Mouse (Mus musculus) inflammation-experienced regulatory T-cells, adult 6 months (primary cell): ENCODE data around the gene Kras. TPM values are rescaled to one million over a fixed set of nuclear protein-coding genes. Genes with fewer than 3 reads are reported as not detected.

ENCODE experiments used
- ATAC-seq: one replicate; pipeline ENCODE4 v1.8.0; 2017
- polyA plus RNA-seq, 3 experiments: library from polyadenylated mRNA; unstranded; fragments of 100-300 nt; shearing (Covaris generic); gene quantifications; one replicate each; pipeline ENCODE4 v1.2.1; 2017

Gene Kras
- polyA plus RNA-seq, 3 experiments from 2014 or later: 23.3 to 49.5 (median 37.0) TPM

DNA sequence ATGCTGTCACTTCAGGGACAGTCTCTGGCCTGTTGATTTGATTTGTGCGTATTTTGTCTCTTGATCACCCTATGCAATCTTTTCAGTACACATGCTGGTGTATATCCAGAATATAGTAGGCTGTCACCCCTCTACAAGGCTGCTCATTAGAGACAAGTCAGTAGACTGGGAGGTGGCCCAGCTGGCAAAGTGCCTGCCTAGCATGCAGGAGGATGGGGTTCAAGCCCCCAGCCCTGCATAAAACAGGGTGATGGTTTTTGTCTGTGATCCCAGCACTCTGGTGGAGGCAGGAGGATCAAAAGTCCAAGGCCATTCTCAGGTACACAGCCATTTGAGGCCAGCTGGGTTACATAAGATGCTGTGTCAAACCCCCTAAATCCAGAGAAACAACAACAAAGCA, 63.9 kb downstream of the Kras start:
- ATAC-seq: no peak

GRCm38 (mm10) chr6:145182044-145182443, 68.0 kb downstream of the Kras start:
- ATAC-seq: no peak

DNA sequence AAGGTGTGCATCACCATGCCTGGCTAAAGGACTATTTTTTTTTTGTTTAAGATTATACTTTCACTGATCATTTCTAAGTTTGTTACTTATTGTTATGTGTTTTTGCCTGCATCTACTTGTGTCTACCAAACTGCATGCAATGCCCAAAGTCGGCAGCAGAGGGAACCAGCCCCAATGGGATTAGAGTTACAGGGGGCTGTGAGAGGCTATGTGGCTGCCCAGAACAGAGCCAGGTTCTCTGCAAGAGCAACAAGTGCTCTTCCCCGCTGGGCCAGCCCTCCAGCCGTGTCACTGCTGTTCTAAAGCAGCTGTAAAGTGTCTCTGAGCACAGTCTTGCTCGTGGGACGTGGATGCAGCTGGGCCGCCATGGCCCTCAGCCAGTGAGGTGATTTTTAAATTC, 70.4 kb downstream of the Kras start:
- ATAC-seq: peak; percentile 61

DNA sequence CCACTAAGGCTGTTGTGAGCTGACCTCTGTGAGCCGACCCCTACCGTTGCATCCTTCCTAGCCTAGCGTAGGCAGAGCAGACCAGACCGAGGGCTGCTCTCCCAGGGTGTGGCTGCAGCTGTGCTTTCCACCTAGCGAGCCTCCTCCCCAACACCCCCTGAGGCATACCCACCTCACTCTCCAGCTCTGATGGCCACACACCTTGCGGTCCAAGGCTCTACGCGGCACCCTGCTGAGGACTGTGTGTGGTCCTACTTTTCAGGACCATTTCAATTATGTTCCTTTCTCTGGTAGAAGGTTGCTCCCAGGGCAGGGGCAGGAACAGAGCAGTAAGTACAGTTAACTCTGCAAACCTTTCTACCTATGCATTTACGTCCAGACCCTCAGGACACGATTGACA, 73.6 kb downstream of the Kras start:
- ATAC-seq: no peak

DNA sequence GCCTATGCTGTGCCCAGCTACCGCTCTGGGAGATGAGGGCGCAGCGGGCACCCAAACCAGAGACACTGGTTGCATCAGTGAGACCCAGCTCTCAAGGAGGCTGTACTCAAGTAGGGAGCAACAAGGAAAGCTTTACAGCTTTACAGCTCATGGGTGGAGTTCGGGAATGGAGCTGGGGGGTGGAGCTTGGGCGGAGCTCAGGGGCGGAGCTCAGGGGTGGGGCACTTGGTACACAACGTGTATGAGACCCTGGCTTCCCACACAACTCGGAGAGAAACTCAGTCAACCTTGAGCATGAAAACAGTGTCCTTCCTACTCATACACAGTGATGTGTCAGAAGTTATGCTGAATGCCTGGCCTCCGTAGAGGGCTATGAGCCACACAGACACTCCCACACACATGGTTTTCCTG, 74.5 kb downstream of the Kras start:
- no peak for ATAC-seq

GRCm38 (mm10) chr6:145173781-145174191, 76.3 kb downstream of the Kras start:
- ATAC-seq: no peak

GRCm38 (mm10) chr6:145171892-145172606, 78.0 kb downstream of the Kras start:
- no peak for ATAC-seq

Other genes with a start within 250 kb of the Kras start
- 10 to 100 TPM; 13.7 to 17.8 (median 14.5) TPM for gene Bcat1, start 174.1 kb downstream of the Kras start, polyA plus RNA-seq
- gene Lrmp, start 134.6 kb downstream of the Kras start, polyA plus RNA-seq: 100 to 1,000 TPM; 106 to 181 (median 125) TPM
- 1 to 10 TPM in 1 of 3 experiments, under 1 TPM in 2; 0.47 to 1.3 (median 0.55) TPM for gene Casc1, start 39.2 kb downstream of the Kras start, polyA plus RNA-seq
- 10 to 100 TPM; 20.2 to 22.7 (median 22.6) TPM for gene Etfrf1, start 39.1 kb downstream of the Kras start, polyA plus RNA-seq